Mouse (Mus musculus): ENCODE measurements around the gene Ccdc124. TPM values are rescaled to one million over a fixed set of nuclear protein-coding genes. Genes with fewer than 3 reads are reported as not detected.

The Ccdc124 gene
- total RNA-seq, 1 experiment, result 82.3 TPM

DNA sequence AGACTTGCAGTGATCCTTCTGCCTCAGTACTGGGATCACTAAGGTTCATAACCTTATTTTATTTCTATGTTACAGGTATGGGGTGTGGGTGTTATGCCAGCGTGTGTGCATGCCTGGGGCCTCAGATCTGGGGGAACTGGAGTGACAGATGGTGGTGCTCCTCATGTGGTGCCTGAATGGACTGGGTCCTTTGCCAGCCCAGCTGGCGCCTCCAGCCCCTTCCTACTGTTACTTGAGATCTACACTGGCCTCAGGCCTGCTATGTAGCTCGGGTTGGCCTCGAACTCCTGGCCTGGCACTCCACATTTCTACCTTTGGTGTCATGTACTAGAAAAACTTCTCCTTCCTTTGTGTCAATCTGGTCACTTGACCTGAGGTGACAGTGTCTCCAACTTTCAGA is 10.5 kb upstream of the Ccdc124 start:
- no peak for DNase-seq (ENCODE audit: low read depth, low spot score)
- no peak for TF ChIP-seq CHD2 (IDR thresholded peaks at IDR 0.05; ENCODE audit: low read depth, low read length)
- no peak for TF ChIP-seq ZNF384 (IDR thresholded peaks at IDR 0.05; ENCODE audit: low read depth, low read length)
- TF ChIP-seq HCFC1 (IDR thresholded peaks at IDR 0.05; ENCODE audit: borderline replicate concordance, insufficient read depth, low read length), result no peak
- no peak for TF ChIP-seq ZC3H11A (IDR thresholded peaks at IDR 0.05; ENCODE audit: borderline replicate concordance, low read depth, low read length)
- no peak for TF ChIP-seq MAFK (IDR thresholded peaks at IDR 0.05; ENCODE audit: insufficient read depth, low read depth, low read length)
- Histone ChIP-seq H3K9me3 (ENCODE audit: control insufficient read depth, insufficient read depth, low read depth, low read length) (no peaks in the 10 kb centered on the region), H3K36me3 (ENCODE audit: control insufficient read depth, insufficient read depth, low read length, poor library complexity, severe bottlenecking) (no peaks in the 10 kb centered on the region), H3K27ac (ENCODE audit: insufficient read depth, low read depth, low read length, poor library complexity, severe bottlenecking) (no peak overlapping the region), H3K4me3 (ENCODE audit: insufficient read depth in 1 of 2, low read depth in 1 of 2, low read length in 2 of 2, poor library complexity in 1 of 2, severe bottlenecking in 1 of 2) (no peak overlapping the region), H3K4me1 (ENCODE audit: control insufficient read depth in 2 of 2, insufficient read depth in 2 of 2, low read length in 2 of 2, poor library complexity in 1 of 2) (peaks cover 4 to 29% of the 10 kb centered on the region in 2 experiments), H3K9ac (ENCODE audit: insufficient read depth, low read depth, low read length, poor library complexity, severe bottlenecking) (no peak overlapping the region)
- in situ Hi-C loops (cut with MboI; ENCODE audit: low sequenced_read_pairs in 2 of 2, unreplicated experiment in 2 of 2), result no loop called here

GRCm38 (mm10) chr8:70880546-70880945 is 6.8 kb upstream of the Ccdc124 start:
- H3K4me1 ChIP-seq (ENCODE audit: control insufficient read depth in 2 of 2, insufficient read depth in 2 of 2, low read length in 2 of 2, poor library complexity in 1 of 2), result peaks cover 0 to 28% of the 10 kb centered on the region in 2 experiments; a peak in 2 of 4 replicates
- H3K9ac ChIP-seq (ENCODE audit: insufficient read depth, low read depth, low read length, poor library complexity, severe bottlenecking), result peak overlapping the region; percentile 4; the same call in 1 of the 2 replicates
- TF ChIP-seq MAFK (IDR thresholded peaks at IDR 0.05; ENCODE audit: insufficient read depth, low read depth, low read length) (no peak), ZNF384 (IDR thresholded peaks at IDR 0.05; ENCODE audit: low read depth, low read length) (no peak), ZC3H11A (IDR thresholded peaks at IDR 0.05; ENCODE audit: borderline replicate concordance, low read depth, low read length) (no peak), CHD2 (IDR thresholded peaks at IDR 0.05; ENCODE audit: low read depth, low read length) (no peak), HCFC1 (IDR thresholded peaks at IDR 0.05; ENCODE audit: borderline replicate concordance, insufficient read depth, low read length) (no peak)

GRCm38 (mm10) chr8:70880126-70880525 is 6.4 kb upstream of the Ccdc124 start:
- peaks cover 0 to 25% of the 10 kb centered on the region in 2 experiments; a peak in 2 of 4 replicates for H3K4me1 ChIP-seq (ENCODE audit: control insufficient read depth in 2 of 2, insufficient read depth in 2 of 2, low read length in 2 of 2, poor library complexity in 1 of 2)
- in situ Hi-C loops (cut with MboI; ENCODE audit: low sequenced_read_pairs in 2 of 2, unreplicated experiment in 2 of 2), result no loop called here
- peak overlapping the region in 1 of 2 experiments; percentile 27; a peak in 1 of 4 replicates for H3K4me3 ChIP-seq (ENCODE audit: insufficient read depth in 1 of 2, low read depth in 1 of 2, low read length in 2 of 2, poor library complexity in 1 of 2, severe bottlenecking in 1 of 2)
- H3K9ac ChIP-seq (ENCODE audit: insufficient read depth, low read depth, low read length, poor library complexity, severe bottlenecking), result peak overlapping the region; percentile 4; the same call in 1 of the 2 replicates
- no peak for DNase-seq (ENCODE audit: low read depth, low spot score)
- TF ChIP-seq ZNF384 (IDR thresholded peaks at IDR 0.05; ENCODE audit: low read depth, low read length), result no peak
- no peak for TF ChIP-seq HCFC1 (IDR thresholded peaks at IDR 0.05; ENCODE audit: borderline replicate concordance, insufficient read depth, low read length)
- TF ChIP-seq MAFK (IDR thresholded peaks at IDR 0.05; ENCODE audit: insufficient read depth, low read depth, low read length), result 0 out of 2 replicates have a peak, but pooled peaks have one; percentile 52
- H3K27ac ChIP-seq (ENCODE audit: insufficient read depth, low read depth, low read length, poor library complexity, severe bottlenecking), result no peak overlapping the region
- H3K9me3 ChIP-seq (ENCODE audit: control insufficient read depth, insufficient read depth, low read depth, low read length), result no peaks in the 10 kb centered on the region
- no peaks in the 10 kb centered on the region for H3K36me3 ChIP-seq (ENCODE audit: control insufficient read depth, insufficient read depth, low read length, poor library complexity, severe bottlenecking)

More at GRCm38 (mm10) chr8:70880546-70880945, 6.8 kb upstream of the Ccdc124 start:
- DNase-seq (ENCODE audit: low read depth, low spot score), result no peak
- Histone ChIP-seq H3K27ac (ENCODE audit: insufficient read depth, low read depth, low read length, poor library complexity, severe bottlenecking) (0 out of 2 replicates have a peak overlapping the region, but pooled peaks have one; percentile 12), H3K9me3 (ENCODE audit: control insufficient read depth, insufficient read depth, low read depth, low read length) (no peaks in the 10 kb centered on the region), H3K36me3 (ENCODE audit: control insufficient read depth, insufficient read depth, low read length, poor library complexity, severe bottlenecking) (no peaks in the 10 kb centered on the region), H3K4me3 (ENCODE audit: insufficient read depth in 1 of 2, low read depth in 1 of 2, low read length in 2 of 2, poor library complexity in 1 of 2, severe bottlenecking in 1 of 2) (peak overlapping the region in 1 of 2 experiments; percentile 27; a peak in 1 of 4 replicates)
- in situ Hi-C loops (cut with MboI; ENCODE audit: low sequenced_read_pairs in 2 of 2, unreplicated experiment in 2 of 2), result no loop called here

DNA sequence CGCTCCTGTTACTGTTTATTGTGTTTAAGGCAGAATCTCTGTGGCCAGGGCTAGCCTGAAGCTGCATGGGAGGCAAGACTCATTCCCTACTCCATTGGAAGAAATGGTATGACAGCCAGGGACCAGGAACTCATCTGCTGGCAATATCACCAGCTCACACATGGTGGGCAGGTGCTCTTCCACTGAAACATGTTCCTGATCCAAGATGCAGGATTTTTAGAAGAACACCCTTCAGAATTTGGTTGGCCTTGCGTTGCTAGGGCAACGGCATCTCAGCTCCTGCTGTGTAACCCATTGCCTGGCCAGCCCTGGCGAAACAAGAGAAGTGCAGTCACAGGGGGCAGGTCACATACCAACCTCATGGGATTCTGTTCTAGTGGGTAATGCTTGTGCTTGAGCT is 5.8 kb upstream of the Ccdc124 start:
- H3K27ac ChIP-seq (ENCODE audit: insufficient read depth, low read depth, low read length, poor library complexity, severe bottlenecking), result no peak overlapping the region
- H3K9ac ChIP-seq (ENCODE audit: insufficient read depth, low read depth, low read length, poor library complexity, severe bottlenecking), result no peak overlapping the region
- no peak for DNase-seq (ENCODE audit: low read depth, low spot score)

More for the DNA sequence above, 5.8 kb upstream of the Ccdc124 start:
- in situ Hi-C loops (cut with MboI; ENCODE audit: low sequenced_read_pairs in 2 of 2, unreplicated experiment in 2 of 2), result no loop called here
- TF ChIP-seq CHD2 (IDR thresholded peaks at IDR 0.05; ENCODE audit: low read depth, low read length), result no peak
- TF ChIP-seq ZNF384 (IDR thresholded peaks at IDR 0.05; ENCODE audit: low read depth, low read length), result no peak
- no peak for TF ChIP-seq ZC3H11A (IDR thresholded peaks at IDR 0.05; ENCODE audit: borderline replicate concordance, low read depth, low read length)
- no peak for TF ChIP-seq HCFC1 (IDR thresholded peaks at IDR 0.05; ENCODE audit: borderline replicate concordance, insufficient read depth, low read length)
- TF ChIP-seq MAFK (IDR thresholded peaks at IDR 0.05; ENCODE audit: insufficient read depth, low read depth, low read length), result no peak
- no peak overlapping the region for H3K4me3 ChIP-seq (ENCODE audit: insufficient read depth in 1 of 2, low read depth in 1 of 2, low read length in 2 of 2, poor library complexity in 1 of 2, severe bottlenecking in 1 of 2)
- no peaks in the 10 kb centered on the region for H3K36me3 ChIP-seq (ENCODE audit: control insufficient read depth, insufficient read depth, low read length, poor library complexity, severe bottlenecking)
- no peaks in the 10 kb centered on the region for H3K9me3 ChIP-seq (ENCODE audit: control insufficient read depth, insufficient read depth, low read depth, low read length)
- H3K4me1 ChIP-seq (ENCODE audit: control insufficient read depth in 2 of 2, insufficient read depth in 2 of 2, low read length in 2 of 2, poor library complexity in 1 of 2), result peaks cover 0 to 25% of the 10 kb centered on the region in 2 experiments; a peak in 2 of 4 replicates
